ENCODE assay signal across 17 mouse cellular contexts in genomic region chr6:120714806-120715205, GRCm38 (mm10). TPM values are rescaled to one million over a fixed set of nuclear protein-coding genes. Genes with fewer than 3 reads are reported as not detected.
DNase-seq lines count a peak whose midpoint lies in the region; ATAC-seq lines count a peak whose summit lies in the region.
"Had no signal": no experiment of that assay in that cellular context is flagged by ENCODE, and none has a peak within 500 bp of the region (broad histone marks: within the 10 kb centered on the region; RNA-seq: fewer than 3 reads in every experiment).

No protein-coding gene starts in this region.

- H3K27ac ChIP-seq in hindbrain, embryonic 11.5 days (ENCODE audit: low read depth, low read length), result peak overlapping the region; percentile 25; the same call in 1 of the 2 replicates
- H3K27ac ChIP-seq in hindbrain, embryonic 16.5 days (ENCODE audit: low read depth, low read length), result no peak overlapping the region
- 0 out of 2 replicates have a peak overlapping the region, but pooled peaks have one; percentile 20 for H3K27ac ChIP-seq in midbrain, embryonic 12.5 days (replicated peaks)
- H3K27ac ChIP-seq in midbrain, embryonic 15.5 days, result no peak overlapping the region
- H3K27ac ChIP-seq in midbrain, embryonic 13.5 days, result peak overlapping the region; percentile 41
- H3K27ac ChIP-seq: heart, embryonic 13.5 days; intestine, embryonic 15.5 days; kidney, embryonic 15.5 days; liver, embryonic 12.5 days had no signal

- H3K9ac ChIP-seq in hindbrain, embryonic 11.5 days (ENCODE audit: low read depth, low read length), result no peak overlapping the region
- H3K9ac ChIP-seq in hindbrain, embryonic 16.5 days (ENCODE audit: low read depth, low read length), result no peak overlapping the region
- H3K9ac ChIP-seq in midbrain, embryonic 12.5 days (replicated peaks), result no peak overlapping the region
- no peak overlapping the region for H3K9ac ChIP-seq in midbrain, embryonic 15.5 days
- H3K9ac ChIP-seq in midbrain, embryonic 13.5 days (replicated peaks), result no peak overlapping the region
- H3K9ac ChIP-seq: heart, embryonic 13.5 days; intestine, embryonic 15.5 days; kidney, embryonic 15.5 days; liver, embryonic 12.5 days had no signal

- no peaks in the 10 kb centered on the region for H3K36me3 ChIP-seq in hindbrain, embryonic 11.5 days (ENCODE audit: control insufficient read depth, insufficient read depth, low read length)
- no peaks in the 10 kb centered on the region for H3K36me3 ChIP-seq in hindbrain, embryonic 16.5 days (ENCODE audit: control insufficient read depth, insufficient read depth, low read length)
- H3K36me3 ChIP-seq in midbrain, embryonic 12.5 days, result no peaks in the 10 kb centered on the region
- no peaks in the 10 kb centered on the region for H3K36me3 ChIP-seq in midbrain, embryonic 15.5 days (replicated peaks)
- H3K36me3 ChIP-seq in midbrain, embryonic 13.5 days, result no peaks in the 10 kb centered on the region
- H3K36me3 ChIP-seq: G1E; heart, embryonic 13.5 days; intestine, embryonic 15.5 days; kidney, embryonic 15.5 days; liver, embryonic 12.5 days had no signal

- intact Hi-C loops in left cerebral cortex, postnatal 25 days (cut with DNase I), result no loop called here

- H3K27me3 ChIP-seq in hindbrain, embryonic 11.5 days (ENCODE audit: control insufficient read depth, insufficient read depth, low read length), result no peaks in the 10 kb centered on the region
- no peaks in the 10 kb centered on the region for H3K27me3 ChIP-seq in hindbrain, embryonic 16.5 days (replicated peaks; ENCODE audit: control insufficient read depth, insufficient read depth, low read length)
- no peaks in the 10 kb centered on the region for H3K27me3 ChIP-seq in midbrain, embryonic 12.5 days
- H3K27me3 ChIP-seq in midbrain, embryonic 15.5 days (replicated peaks), result no peaks in the 10 kb centered on the region
- no peaks in the 10 kb centered on the region for H3K27me3 ChIP-seq in midbrain, embryonic 13.5 days
- H3K27me3 ChIP-seq: heart, embryonic 13.5 days; intestine, embryonic 15.5 days; kidney, embryonic 15.5 days; liver, embryonic 12.5 days had no signal

- 75% methylated on average over 3 of the region's 3 CpGs for WGBS in hindbrain, embryonic 11.5 days
- WGBS in hindbrain, embryonic 16.5 days, result 68% methylated on average over 3 of the region's 3 CpGs
- 67% methylated on average over 3 of the region's 3 CpGs for WGBS in midbrain, embryonic 12.5 days
- 71% methylated on average over 3 of the region's 3 CpGs for WGBS in midbrain, embryonic 15.5 days
- WGBS in midbrain, embryonic 13.5 days, result 72% methylated on average over 3 of the region's 3 CpGs

- peak; percentile 10 for DNase-seq in cerebellum, adult 9-11 months
- DNase-seq in cerebellum, adult 18-20 months, result no peak
- DNase-seq in hindbrain, embryonic 11.5 days (ENCODE audit: low spot score), result no peak
- no peak for DNase-seq in left cerebral cortex, postnatal 25 days (ENCODE audit: low spot score in 2 of 2)
- DNase-seq: heart, postnatal 36 days; layer of hippocampus, postnatal 36 days had no signal

- no peak overlapping the region for H3K4me3 ChIP-seq in hindbrain, embryonic 11.5 days (ENCODE audit: low read depth, low read length)
- no peak overlapping the region for H3K4me3 ChIP-seq in hindbrain, embryonic 16.5 days (ENCODE audit: low read length)
- H3K4me3 ChIP-seq in midbrain, embryonic 12.5 days, result no peak overlapping the region
- H3K4me3 ChIP-seq in midbrain, embryonic 15.5 days, result no peak overlapping the region
- H3K4me3 ChIP-seq in midbrain, embryonic 13.5 days (replicated peaks), result no peak overlapping the region
- H3K4me3 ChIP-seq: heart, embryonic 13.5 days; intestine, embryonic 15.5 days; kidney, embryonic 15.5 days; liver, embryonic 12.5 days; megakaryocyte, embryonic 14.5 days had no signal

- H3K4me1 ChIP-seq in hindbrain, embryonic 11.5 days (replicated peaks; ENCODE audit: control insufficient read depth, insufficient read depth, low read length), result peaks cover 4% of the 10 kb centered on the region; the same call in 1 of the 2 replicates
- peaks cover 6% of the 10 kb centered on the region; the same call in 1 of the 2 replicates for H3K4me1 ChIP-seq in hindbrain, embryonic 16.5 days (ENCODE audit: control insufficient read depth, insufficient read depth, low read depth, low read length)
- H3K4me1 ChIP-seq in midbrain, embryonic 12.5 days, result peaks cover 34% of the 10 kb centered on the region
- H3K4me1 ChIP-seq in midbrain, embryonic 15.5 days, result peaks cover 18% of the 10 kb centered on the region
- H3K4me1 ChIP-seq in midbrain, embryonic 13.5 days (replicated peaks), result peaks cover 33% of the 10 kb centered on the region
- H3K4me1 ChIP-seq: intestine, embryonic 15.5 days; megakaryocyte, embryonic 14.5 days had no signal

- no peak for ATAC-seq in hindbrain, embryonic 11.5 days (ENCODE audit: low FRiP score)
- ATAC-seq in hindbrain, embryonic 16.5 days, result no peak
- ATAC-seq in midbrain, embryonic 12.5 days (ENCODE audit: low FRiP score, low read depth), result no peak
- no peak for ATAC-seq in midbrain, embryonic 15.5 days (replicated peaks)
- ATAC-seq in midbrain, embryonic 13.5 days, result no peak
- ATAC-seq: CD4-positive, CD25-positive, alpha-beta regulatory T cell, adult 4 months; intestine, embryonic 15.5 days; liver, embryonic 12.5 days had no signal

- H3K9me3 ChIP-seq in hindbrain, embryonic 11.5 days (ENCODE audit: control insufficient read depth, low read length), result no peaks in the 10 kb centered on the region
- H3K9me3 ChIP-seq in hindbrain, embryonic 16.5 days (ENCODE audit: control insufficient read depth, low read length), result no peaks in the 10 kb centered on the region
- H3K9me3 ChIP-seq in midbrain, embryonic 12.5 days, result no peaks in the 10 kb centered on the region
- no peaks in the 10 kb centered on the region for H3K9me3 ChIP-seq in midbrain, embryonic 15.5 days
- H3K9me3 ChIP-seq in midbrain, embryonic 13.5 days, result no peaks in the 10 kb centered on the region
- H3K9me3 ChIP-seq: G1E; heart, embryonic 13.5 days; intestine, embryonic 15.5 days; kidney, embryonic 15.5 days; liver, embryonic 12.5 days; megakaryocyte, embryonic 14.5 days had no signal

- H3K4me2 ChIP-seq in hindbrain, embryonic 11.5 days (replicated peaks; ENCODE audit: low read depth, low read length), result no peak overlapping the region
- H3K4me2 ChIP-seq in hindbrain, embryonic 16.5 days (ENCODE audit: low read length), result no peak overlapping the region
- no peak overlapping the region for H3K4me2 ChIP-seq in midbrain, embryonic 12.5 days (replicated peaks)
- no peak overlapping the region for H3K4me2 ChIP-seq in midbrain, embryonic 15.5 days
- no peak overlapping the region for H3K4me2 ChIP-seq in midbrain, embryonic 13.5 days (replicated peaks)
- H3K4me2 ChIP-seq: heart, embryonic 13.5 days; intestine, embryonic 15.5 days; kidney, embryonic 15.5 days; liver, embryonic 12.5 days had no signal

RNA-seq across cellular contexts. Expression of gene Cecr2, which starts 48.6 kb away (rescaled TPM):
- polyA plus RNA-seq in hindbrain, embryonic 11.5 days (2014; fragmentation: Nextera tagmentation; extraction: Ambion mirVana), result 18.8 and 27.7 TPM in 2 replicates
- 1.8 and 2.0 TPM in 2 replicates for polyA plus RNA-seq in hindbrain, embryonic 16.5 days (2015; fragmentation: Nextera tagmentation; extraction: Ambion mirVana)
- 13.6 and 16.8 TPM in 2 replicates for polyA plus RNA-seq in midbrain, embryonic 12.5 days (2016; fragmentation: Nextera tagmentation; extraction: Ambion mirVana)
- polyA plus RNA-seq in midbrain, embryonic 15.5 days (2015; fragmentation: Nextera tagmentation; extraction: Ambion mirVana), result 2.2 and 2.7 TPM in 2 replicates
- 5.6 and 7.6 TPM in 2 replicates for polyA plus RNA-seq in midbrain, embryonic 13.5 days (2015; fragmentation: Nextera tagmentation; extraction: Ambion mirVana)
- total RNA-seq in left cerebral cortex, postnatal 25 days (2021), result 1 to 10 TPM; 3.4 to 4.6 TPM

RNA-seq across cellular contexts. Expression of gene Slc25a18, which starts 58.6 kb away (rescaled TPM):
- 2.2 and 2.3 TPM in 2 replicates for polyA plus RNA-seq in hindbrain, embryonic 11.5 days (2014; fragmentation: Nextera tagmentation; extraction: Ambion mirVana)
- 28.4 and 35.8 TPM in 2 replicates for polyA plus RNA-seq in hindbrain, embryonic 16.5 days (2015; fragmentation: Nextera tagmentation; extraction: Ambion mirVana)
- polyA plus RNA-seq in midbrain, embryonic 12.5 days (2016; fragmentation: Nextera tagmentation; extraction: Ambion mirVana), result 1.4 and 1.9 TPM in 2 replicates
- 9.8 and 12.5 TPM in 2 replicates for polyA plus RNA-seq in midbrain, embryonic 15.5 days (2015; fragmentation: Nextera tagmentation; extraction: Ambion mirVana)
- 3.8 and 4.2 TPM in 2 replicates for polyA plus RNA-seq in midbrain, embryonic 13.5 days (2015; fragmentation: Nextera tagmentation; extraction: Ambion mirVana)
- total RNA-seq in left cerebral cortex, postnatal 25 days (2021), result 10 to 100 TPM; 65.3 to 66.5 TPM
- polyA plus RNA-seq: G1E; heart, embryonic 13.5 days had no signal

Comparison
In these comparisons a context has a peak if more than half of its experiments do, and no peak if none do; other contexts are left out.
1. H3K27ac ChIP-seq: peak in hindbrain, embryonic 11.5 days (single experiment), midbrain, embryonic 12.5 days (single experiment) and midbrain, embryonic 13.5 days (single experiment); none in hindbrain, embryonic 16.5 days (single experiment) and midbrain, embryonic 15.5 days (single experiment).